Mouse (Mus musculus) T-helper 2 cell (primary cell): ENCODE measurements around the gene Zdhhc18.

ENCODE experiments used
- in situ Hi-C: fragments of 300-600 bp; cut with MboI, MseI; formaldehyde crosslinking; loops from one replicate; pipeline ENCODE4 v1.15.1; 2025; ENCODE audit warnings: high pct_unique_total_duplicates

Zdhhc18 gene

DNA sequence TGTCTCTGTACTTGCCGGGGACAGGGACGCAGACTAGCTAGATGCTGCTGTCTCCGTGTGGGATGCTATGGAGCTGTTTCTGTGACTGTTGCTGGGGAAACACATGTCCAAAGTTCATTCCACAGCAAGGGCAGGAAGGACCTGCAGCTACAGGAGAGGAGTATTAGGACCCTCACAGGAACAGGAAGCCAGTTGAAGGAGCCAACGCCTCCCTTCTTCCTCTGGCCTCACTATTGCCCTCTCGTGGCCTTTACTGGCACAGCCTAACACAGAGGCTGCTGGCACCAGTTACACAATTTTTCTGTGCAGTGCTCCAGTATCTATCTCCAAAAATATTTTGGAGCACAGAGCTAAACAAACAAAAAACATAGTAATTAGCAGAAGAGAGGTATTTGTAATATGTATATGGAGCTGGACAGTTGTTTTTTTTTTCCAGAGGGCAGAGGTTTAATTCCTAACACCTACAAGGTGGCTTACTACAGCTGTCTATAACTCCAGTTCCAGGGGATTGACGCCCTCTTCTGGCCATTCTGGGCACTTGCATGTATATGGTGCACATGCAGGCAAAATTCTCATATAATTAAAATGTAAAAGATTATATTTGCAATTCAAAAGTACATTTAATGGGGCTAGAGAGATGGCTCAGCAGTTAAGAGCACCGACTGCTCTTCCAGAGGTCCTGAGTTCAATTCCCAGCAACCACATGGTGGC lies at the start of gene Zdhhc18:
TSS of gene Zdhhc18 (minus strand) at position 166 of the 711 bp plus-strand sequence.
- in situ Hi-C loops = no loop called here

DNA sequence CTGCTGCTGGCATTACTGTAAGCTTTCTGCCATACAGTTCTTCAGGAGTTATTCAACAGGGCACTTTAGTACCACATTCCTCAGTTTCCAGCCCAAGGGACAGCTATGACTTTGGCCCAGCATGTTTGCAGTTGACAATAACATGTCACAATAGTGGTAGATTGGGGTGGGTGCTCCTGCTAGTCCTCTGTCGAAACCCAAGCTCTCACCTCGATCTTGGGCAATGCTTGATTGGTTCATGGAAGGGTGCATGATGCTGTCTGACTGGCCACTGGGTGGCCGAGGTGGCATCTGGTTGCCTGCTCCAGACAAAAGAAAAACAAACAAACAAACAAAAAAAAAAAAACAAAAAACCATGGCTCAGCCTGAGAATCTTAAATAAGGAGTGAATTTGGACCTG lies 45.4 kb upstream of the Zdhhc18 start:
- in situ Hi-C loops = no loop called here

DNA sequence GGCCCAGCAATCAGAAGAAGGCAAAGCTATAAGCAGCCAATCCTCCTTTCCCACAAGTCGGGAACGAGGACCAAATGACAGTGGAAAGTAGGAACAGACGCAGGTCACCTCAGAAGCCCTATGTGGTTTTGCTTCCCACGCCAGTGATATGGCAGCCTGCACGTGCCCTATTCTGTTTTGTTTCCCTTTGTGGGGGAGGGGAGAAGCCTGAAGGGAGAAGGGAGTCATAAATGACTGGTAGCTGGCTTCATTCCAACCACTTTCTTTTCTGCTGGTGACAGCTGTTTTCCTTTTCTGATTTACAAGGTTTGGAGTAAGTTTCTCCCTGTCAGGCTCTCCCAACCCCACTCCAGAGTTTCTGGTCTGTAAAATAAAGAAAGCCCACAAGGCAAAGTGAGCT lies 40.3 kb upstream of the Zdhhc18 start:
- in situ Hi-C loops = no loop called here

DNA sequence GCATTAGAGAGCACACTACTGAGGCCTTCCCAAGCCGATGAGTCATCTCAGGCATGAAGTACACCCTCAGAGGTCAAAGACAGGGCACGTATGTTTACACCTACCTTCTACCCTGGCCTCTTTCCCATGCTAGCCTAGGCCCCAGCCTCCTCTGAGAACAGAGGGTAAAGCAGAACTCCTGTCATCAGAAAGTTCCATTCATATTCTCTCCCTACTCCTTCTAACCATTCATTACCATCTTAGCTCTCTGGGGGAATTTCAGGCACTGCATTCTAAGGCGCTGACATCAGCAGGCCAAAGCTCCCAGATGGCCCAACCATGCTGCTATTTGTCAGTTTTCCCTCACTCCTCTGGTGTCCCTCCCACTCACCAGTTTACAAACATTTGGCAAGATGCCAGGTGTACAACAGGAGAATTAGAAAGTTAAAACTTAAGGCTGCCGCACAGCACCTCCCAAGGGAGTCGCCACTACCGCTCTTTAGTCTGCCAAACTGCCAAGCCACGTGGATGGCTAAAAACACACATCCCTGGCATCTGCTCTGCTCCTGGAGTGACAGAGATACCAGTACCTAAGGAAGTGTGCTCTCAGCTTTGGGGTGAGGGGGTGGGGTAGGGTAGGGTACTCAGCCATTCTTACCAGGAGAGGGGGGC lies 38.6 kb upstream of the Zdhhc18 start:
- in situ Hi-C loops = no loop called here

DNA sequence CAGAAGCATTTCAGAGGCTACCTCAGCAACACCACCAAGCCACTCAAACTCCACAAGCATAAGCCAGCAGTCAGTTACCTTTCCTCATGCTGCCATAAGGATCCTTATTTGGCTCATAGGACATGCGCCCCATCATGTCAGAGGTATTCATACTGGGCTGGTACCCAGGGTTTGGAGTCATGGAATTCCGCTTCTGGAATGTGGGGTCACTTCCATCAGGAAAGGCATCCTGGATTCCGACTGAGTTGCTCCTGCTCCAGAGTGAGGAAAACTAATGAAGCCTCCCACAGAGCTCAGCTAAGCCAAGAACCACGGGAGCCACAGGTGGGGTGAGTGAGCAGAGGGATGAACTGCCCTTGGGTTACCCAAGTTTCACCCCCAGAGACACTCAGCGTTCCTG lies 37.2 kb upstream of the Zdhhc18 start:
- in situ Hi-C loops = no loop called here

DNA sequence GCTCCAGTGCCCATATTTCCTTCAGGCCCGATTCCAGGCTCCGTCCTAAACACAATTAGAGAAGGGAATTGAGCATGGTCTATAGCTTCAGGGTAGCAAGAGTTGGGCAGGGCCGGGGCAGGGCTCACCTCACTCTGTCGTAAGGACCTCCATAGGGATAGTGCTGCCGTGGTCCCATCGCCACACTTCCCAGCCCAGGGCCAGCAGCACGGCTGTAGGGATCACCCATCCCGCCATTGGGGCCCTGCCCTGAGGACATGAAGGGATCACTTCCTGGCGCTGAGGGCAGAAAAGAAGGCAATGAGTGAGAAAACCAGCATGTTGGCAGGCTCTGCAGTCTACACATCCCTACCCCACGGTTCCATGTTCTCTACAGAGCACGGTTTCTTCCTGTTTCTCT lies 36.6 kb upstream of the Zdhhc18 start:
- in situ Hi-C loops = no loop called here

DNA sequence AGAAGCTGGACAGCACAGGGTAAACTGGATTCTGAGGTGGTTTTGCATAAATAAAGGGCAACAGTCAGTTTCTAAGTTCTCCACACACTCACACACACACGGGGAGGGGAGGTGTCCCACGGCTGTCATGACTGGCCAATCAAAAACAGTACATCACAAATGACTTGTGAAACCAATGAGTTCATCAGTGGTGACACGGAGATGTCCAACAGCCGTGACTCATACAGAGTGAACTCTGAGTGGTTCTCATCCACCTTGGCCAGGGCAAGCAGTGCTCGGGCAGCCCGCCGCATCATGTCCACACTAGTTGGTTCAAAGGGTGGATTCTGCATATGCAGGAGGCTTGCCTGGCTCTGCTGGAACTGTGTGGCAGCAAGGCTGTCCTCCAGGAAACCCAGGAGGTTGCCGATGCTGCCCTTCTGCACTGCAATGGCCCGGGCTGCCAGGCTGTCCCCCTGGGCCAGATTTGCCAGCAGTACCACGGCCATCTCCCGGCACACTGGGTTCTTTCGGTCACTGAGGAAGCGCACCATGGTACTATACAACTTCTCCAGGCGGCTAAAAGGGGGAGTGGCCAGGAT lies 30.3 kb upstream of the Zdhhc18 start:
- in situ Hi-C loops = no loop called here

DNA sequence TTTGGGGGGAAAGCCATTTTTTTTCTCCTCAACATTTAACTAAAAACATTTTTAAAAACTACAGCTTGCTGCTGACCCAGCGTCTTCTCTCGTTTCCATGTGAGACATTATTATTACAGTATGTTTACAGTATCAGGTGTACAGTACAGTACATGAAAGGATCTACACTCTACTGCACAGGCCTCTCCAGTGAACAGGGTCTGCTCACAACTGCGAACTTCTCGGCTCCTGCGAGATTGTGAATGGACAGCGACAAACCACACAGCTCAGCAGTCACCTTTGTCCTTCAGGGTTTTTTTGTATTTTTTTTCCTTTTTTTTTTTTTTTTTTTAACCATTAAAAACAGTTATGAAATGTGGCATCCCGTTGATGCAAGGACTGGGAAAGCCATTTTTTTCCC lies 29.7 kb upstream of the Zdhhc18 start:
- in situ Hi-C loops = no loop called here

DNA sequence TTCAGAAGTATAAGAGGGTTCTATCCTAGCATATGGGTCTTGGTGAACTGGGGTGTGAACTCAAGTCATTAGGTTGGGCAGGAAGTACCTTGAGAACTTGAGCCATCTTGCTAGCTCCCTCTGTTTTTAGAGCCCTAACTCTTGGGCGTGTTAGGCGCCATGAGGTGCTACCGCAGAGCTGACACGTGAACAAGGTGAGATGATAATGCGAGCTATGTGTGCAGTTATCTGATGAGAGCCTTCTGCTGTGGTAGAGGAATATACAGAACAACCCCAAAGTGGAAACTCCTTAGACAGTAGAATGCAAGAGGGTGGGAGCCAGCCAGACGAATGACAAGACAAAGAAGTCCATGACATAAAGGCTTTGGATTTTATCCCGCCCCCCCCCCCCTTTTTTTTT lies 27.3 kb upstream of the Zdhhc18 start:
- in situ Hi-C loops = no loop called here

DNA sequence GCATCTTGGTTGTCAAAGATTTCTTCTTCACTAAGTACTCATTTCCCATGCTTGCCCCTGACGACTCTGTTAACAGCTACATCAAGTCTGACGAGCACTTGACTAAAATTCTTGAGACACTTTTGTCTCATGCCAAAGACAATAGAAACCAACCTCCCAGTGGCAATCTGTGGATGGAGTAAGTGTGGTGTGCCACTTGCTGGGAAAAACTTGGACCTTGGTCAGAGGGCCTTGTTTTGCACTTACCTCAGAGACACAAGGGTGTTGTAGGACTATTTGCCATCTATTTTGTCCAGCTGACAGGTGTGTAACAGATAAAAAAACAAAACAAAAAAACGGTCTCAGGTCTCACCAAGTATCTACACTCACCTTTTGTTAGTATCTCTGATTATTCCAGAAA lies 26.2 kb upstream of the Zdhhc18 start:
- in situ Hi-C loops = no loop called here

DNA sequence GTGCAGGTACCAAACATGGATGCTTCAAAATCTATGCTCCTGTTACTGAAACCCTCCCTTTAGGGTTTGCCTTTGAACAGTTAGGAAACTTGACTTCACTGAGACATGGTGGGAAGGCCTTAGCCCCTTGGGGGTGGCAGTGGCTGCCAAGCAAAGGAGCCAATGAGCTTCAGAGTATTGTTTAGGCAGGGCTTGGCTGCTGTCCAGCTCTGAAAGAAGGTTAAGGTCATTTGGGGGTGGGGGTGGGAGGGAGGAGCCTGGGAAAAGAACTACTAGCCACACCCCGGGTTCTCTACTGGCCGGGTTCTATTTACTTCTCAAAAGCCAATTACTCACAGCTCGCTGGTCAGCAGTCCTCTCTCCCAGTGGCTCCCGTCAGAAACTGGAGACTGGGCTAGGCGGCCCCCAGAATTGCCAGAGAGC lies 25.7 kb upstream of the Zdhhc18 start:
- in situ Hi-C loops = no loop called here

DNA sequence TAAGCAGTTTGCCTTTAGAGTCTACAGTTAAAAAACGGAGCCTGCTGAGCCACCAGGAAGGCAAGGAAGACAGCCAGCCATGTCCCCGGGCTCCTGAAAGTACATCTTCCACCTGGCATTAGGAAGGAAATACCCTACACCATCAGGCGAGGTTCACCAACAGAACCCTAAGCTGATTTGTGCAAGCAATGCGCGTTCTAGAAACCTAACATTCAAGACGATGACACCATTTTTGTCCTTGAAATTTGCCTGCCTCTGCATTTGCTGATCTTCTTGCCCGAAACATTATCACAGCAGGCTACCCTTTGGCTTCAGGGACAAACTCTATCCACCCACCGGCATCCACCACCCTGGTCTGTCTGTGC lies 24.4 kb upstream of the Zdhhc18 start:
- in situ Hi-C loops = no loop called here

DNA sequence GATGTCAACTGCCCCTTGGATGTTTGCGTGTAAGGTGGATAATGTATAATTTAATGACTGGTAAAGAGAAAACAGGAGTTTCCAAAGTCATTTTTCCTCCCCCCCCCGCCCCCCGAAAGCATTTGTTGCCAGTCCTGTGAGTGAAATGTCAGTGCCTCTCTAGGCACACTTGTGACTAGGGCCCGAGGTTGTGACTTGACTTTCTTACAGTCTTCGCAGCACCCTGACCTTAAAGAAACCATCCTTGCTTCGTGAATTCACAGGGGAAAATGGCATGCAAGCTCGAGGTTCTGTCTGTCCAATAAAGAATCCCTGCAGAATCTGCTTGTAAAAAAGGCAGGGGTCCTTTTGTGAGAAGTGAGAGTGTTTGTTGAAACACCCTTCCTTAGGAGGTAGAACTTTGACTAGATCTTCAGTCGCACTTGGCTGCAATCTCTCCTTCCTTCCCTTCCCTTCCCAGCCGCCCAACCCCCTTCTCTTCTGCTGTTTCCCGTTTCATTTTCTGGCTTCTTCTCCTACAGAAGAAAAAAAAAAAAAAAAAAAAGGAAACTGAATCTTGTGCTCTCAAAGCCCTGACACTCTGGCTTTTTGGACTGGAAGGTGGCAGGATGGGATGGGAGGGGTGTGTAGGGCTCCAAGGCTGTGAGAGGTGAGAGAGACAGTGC lies 23.8 kb upstream of the Zdhhc18 start:
- in situ Hi-C loops = no loop called here

DNA sequence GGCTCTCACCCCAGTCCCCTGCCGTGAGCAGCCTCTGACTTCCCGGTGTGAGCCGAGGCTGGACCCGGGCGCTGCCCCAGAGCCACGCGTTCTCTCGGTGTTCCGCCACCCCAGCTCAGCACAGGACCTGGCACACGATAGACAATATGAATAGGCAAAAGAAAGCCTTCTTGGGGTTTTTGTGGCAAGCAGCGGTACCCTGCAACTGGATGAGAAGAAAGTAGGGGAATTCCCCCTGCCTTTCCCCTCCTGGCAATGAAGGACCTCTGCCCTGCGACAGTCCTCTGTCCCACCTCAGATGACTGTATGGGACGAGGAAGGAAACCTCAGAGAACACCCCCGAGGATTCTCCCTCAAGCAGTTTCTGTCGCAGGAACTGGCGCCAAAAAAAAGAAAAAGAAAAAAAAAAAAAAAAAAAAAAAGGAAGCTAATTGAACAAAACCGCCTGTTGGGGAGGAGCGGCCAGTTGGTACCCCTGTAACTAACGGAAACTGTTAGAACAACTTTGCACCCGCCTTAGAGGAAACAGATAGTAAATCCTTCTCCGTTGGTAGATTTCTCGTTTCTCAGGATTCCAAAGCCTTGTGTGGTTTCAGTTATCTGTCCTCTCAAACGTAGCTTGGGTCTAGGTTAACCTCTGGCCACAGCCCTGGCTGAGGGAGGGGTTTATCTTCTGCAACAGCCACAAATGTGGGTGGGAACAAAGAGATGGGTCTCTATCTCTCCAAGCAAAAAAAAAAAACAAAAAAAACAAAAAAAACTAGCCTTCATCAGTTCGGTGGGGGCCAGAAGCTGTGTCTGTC lies 23.1 kb upstream of the Zdhhc18 start:
- in situ Hi-C loops = no loop called here

DNA sequence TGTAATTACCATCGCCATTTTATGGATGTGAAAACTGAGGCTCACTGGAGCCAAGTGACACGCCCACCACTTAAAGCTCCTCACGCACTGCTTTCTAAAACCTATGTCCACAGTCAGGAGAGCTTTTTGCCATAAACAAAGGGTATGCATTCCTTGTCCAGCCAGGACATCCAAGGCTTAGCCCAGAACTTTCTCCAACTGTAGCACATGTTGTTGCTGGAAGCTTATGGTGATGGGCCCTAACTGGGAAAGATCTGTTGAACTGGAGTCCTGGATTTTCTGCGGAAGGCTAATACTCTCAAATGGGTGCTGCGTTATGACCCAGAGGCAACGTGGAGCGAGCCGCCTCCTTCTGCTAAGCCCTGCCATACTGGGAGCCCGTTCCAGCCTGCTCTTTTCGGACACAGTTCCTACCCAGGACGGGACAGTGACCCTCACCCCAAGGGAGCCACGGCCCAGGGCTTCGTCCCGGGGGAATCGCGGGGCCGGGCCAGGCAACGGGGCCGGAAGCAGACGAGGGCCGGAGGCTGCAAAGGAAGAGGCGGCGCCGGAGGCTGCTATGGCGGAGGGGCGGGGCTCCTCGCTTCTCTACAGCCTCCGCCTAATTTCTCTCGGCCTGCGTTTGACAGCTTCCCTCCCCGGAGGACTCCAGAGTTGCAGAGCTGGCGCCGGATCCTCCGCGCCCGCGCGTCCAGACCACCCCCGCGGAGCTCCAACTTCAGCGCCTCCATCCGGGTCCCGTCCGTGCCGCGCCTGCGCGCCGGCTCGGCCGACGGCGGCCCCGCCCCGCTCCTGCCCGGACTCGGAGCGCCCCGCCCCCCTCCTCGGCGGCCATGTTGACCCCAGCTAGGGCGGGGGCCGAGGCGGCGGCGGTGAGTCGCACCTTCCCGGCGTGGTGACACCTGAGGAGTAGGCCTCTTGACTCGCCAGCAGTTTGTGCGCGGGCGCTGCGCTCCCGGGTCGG lies 22.2 kb upstream of the Zdhhc18 start, which contains the start of gene Pigv:
TSS of gene Pigv (minus strand) at position 767 of the 964 bp plus-strand sequence.
- in situ Hi-C loops = no loop called here

DNA sequence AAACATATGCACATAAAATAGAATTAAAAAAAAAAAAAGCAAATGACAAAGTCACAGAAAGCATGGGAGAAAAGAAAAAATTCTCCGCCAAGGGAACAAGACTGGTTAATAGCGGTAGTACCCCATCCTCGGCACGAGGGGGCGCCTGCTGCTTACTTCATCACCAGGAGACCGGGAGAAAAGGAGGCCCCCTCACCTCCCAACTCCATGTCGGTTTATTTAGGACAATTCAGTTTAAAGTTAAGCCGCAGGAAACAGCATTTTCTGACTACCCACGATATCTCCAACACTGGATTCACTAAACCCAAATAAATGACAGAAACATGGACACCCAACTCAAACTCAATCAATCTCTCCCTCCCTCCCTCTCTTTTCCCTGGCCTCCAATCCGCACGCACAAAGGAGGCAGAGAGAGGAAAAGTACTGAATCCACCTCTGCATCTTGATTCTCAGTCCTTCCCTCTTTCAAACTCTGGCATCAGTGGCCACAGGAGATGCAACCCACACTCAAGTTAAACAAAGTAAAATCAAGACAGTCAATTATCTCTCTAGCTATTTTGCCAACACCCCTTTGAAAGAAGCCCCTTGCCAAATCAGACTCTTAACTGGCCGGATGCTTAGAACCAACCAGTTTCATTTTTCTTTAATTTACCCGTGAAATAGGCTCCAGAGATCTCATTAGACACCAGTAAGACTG lies 21.4 kb upstream of the Zdhhc18 start:
- in situ Hi-C loops = no loop called here

DNA sequence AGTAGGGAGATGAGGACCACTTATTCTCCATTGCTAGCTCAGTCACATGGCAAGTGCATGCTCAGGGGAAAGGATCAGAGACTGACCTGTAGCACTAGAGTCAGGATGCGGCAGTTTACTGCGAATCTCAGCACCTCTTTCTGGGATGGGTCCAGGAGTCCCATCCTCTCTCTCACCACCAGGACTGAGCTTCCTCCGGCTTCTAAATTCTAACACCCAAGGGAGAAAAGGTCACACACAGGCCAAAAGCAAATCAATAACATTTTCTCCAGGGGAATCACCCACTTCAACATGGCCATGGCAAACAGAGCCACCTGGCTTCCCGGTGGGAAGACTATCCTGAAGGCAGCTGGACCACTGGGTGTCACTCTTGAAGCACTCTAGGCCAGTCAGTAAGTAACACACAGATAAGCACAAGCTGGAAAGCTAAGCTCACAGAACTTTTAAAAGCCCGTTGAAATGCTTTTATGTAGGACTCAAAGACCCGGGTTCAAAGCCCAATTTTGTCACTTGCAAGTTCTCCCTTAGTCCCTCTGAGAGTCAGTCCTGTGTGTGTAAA lies 19.8 kb upstream of the Zdhhc18 start:
- in situ Hi-C loops = no loop called here

DNA sequence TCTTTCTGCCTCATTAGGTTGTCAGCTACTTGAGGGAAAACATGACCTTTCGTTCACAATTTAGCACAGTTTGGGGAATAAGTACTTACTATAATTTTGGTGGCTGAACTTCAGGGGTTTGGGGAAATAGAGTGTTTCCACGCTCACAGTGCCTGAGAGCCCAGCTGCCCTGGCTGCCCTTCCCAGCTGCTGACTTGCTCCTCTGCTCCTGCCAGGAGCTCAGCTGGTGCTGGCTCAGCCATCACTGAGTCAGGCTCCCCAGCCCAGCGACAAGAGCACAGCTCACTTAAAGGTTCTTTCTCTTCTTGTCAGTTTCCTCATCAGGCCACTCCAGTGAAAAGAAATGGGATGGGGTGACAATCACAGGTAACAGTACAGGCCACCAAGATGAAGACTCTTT lies 18.6 kb upstream of the Zdhhc18 start:
- in situ Hi-C loops = no loop called here

DNA sequence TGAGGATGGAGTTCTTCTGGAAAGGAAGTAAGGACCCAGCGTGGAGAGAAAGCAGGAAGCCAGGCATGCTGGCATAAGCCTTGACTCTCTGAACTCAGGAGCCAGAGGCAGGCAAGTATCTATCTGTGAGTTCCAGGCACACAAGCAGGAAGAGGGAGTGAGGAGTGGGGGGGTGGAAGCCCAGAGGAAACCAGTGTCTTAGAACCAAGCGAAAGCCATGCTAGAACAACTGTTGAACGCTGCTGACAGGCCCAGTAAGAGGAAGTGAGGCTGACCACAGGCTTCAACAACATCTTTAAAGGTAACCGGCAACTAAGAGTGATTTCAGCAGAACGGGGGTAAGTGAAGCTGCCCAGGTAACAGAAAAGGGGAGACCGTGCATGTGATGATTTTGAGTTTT lies 16.2 kb upstream of the Zdhhc18 start:
- in situ Hi-C loops = no loop called here

DNA sequence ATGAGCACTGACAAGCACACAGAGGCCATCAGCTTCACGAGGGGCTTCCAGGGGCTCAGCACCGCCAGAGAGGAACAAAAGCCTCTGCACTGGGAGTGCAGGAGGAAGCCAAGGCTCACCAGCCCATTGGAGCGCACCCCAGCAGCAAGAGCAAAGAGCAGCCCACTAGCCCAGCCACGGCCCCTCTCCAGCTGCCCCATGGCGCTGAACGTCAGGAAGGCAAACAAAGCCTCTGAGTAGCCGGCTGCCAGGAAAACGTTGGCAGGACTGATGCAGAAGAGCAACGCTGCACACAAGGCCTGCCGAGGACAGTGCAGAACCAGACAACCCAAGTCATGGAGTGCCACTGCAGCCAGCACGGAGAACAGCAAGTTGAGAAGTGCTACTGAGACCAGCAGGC lies 15.2 kb upstream of the Zdhhc18 start:
- in situ Hi-C loops = no loop called here
